Mouse (Mus musculus) mouse embryonic stem cell (cell line): ENCODE measurements at regions not wholly inside any gene's neighbourhood (a gene's known extent, or its start where the extent isn't known, plus 50 kb on each side); places are given as distances from the start of the nearest gene placed in this dataset.

Experiments
- in situ Hi-C, 2 experiments: fragments of 300-500 bp; cut with MboI; formaldehyde crosslinking; loops; 1 replicate in 1 of 2; 3 replicates in 1 of 2; pipeline ENCODE4 v1.14.3; 2019 to 2020; ENCODE audit warnings: low sequenced_read_pairs in 2 of 2, low pct_unique_long_range_greater_than_20kb in 1 of 2, mixed read lengths in 1 of 2; ENCODE audit not compliant: unreplicated experiment in 1 of 2

GRCm38 (mm10) chr1:35992937-35993336, 75.3 kb upstream of the Hs6st1 start:
- in situ Hi-C loops = no loop called here

GRCm38 (mm10) chr1:35995691-35996090, 72.5 kb upstream of the Hs6st1 start:
- in situ Hi-C loops = no loop called here

- in situ Hi-C loops = no loop called here
Observed at GRCm38 (mm10) chr1:36001319-36001718, 66.9 kb upstream of the Hs6st1 start.

GRCm38 (mm10) chr1:36001821-36002220, 66.4 kb upstream of the Hs6st1 start:
- in situ Hi-C loops = no loop called here

GRCm38 (mm10) chr1:36003592-36003991, 64.6 kb upstream of the Hs6st1 start:
- in situ Hi-C loops = no loop called here

- in situ Hi-C loops = no loop called here
Observed at GRCm38 (mm10) chr1:36008598-36008997, 59.6 kb upstream of the Hs6st1 start.

- in situ Hi-C loops = no loop called here
Observed at GRCm38 (mm10) chr1:36009010-36009619, 59.1 kb upstream of the Hs6st1 start.

GRCm38 (mm10) chr1:36010151-36010550, 58.0 kb upstream of the Hs6st1 start:
- in situ Hi-C loops = no loop called here

GRCm38 (mm10) chr1:36010834-36011233, 57.4 kb upstream of the Hs6st1 start:
- in situ Hi-C loops = no loop called here

GRCm38 (mm10) chr1:36012081-36012765, 56.0 kb upstream of the Hs6st1 start:
- in situ Hi-C loops = no loop called here

GRCm38 (mm10) chr1:36013823-36014341, 54.3 kb upstream of the Hs6st1 start:
- in situ Hi-C loops = no loop called here

GRCm38 (mm10) chr1:36014372-36014771, 53.8 kb upstream of the Hs6st1 start:
- in situ Hi-C loops = no loop called here

GRCm38 (mm10) chr1:36015210-36015609, 53.0 kb upstream of the Hs6st1 start:
- in situ Hi-C loops = loop anchor here (5.0 kb wide), 1 partner anchor 37 kb away; no protein-coding TSS in a partner anchor

- in situ Hi-C loops = loop anchor here (5.0 kb wide), 1 partner anchor 36 kb away; no protein-coding TSS in a partner anchor
Observed at GRCm38 (mm10) chr1:36016566-36016965, 51.6 kb upstream of the Hs6st1 start.

- in situ Hi-C loops = loop anchor here (5.0 kb wide), 1 partner anchor 35 kb away; no protein-coding TSS in a partner anchor
Observed at GRCm38 (mm10) chr1:36017061-36017461, 51.1 kb upstream of the Hs6st1 start.

- in situ Hi-C loops = loop anchor here (5.0 kb wide), 1 partner anchor 35 kb away; no protein-coding TSS in a partner anchor
Observed at GRCm38 (mm10) chr1:36017656-36018055, 50.5 kb upstream of the Hs6st1 start.
